Mouse (Mus musculus) heart, adult 18-20 months (tissue): ENCODE data around the gene Fpr2. TPM values are rescaled to one million over a fixed set of nuclear protein-coding genes. Genes with fewer than 3 reads are reported as not detected.
"Not testable (repeated sequence)": the region's sequence is repeated elsewhere in the genome, so short reads cannot be mapped to it uniquely, and the experiment has no call there.

Experiments used
- DNase-seq, 2 experiments: peaks; one replicate each; pipeline ENCODE4 v3.0.0; 2021 to 2022; ENCODE audit warnings: mixed read lengths in 1 of 2
- long read RNA-seq, 2 experiments: library from polyadenylated mRNA; stranded (forward); transcript quantifications; one replicate each; pipeline ENCODE4 v2.0.0; 2021
- total RNA-seq, 2 experiments: library from RNA; stranded (reverse); gene quantifications; 2 replicates each; pipeline ENCODE4 v1.2.3; 2021

Gene Fpr2
- not detected for total RNA-seq
- long read RNA-seq, experiment 1, result 0 reads
- long read RNA-seq, experiment 2, result 0 reads

GRCm38 (mm10) chr17:17887774-17888248 is at the start of gene Fpr2, which contains the start of gene Fpr3:
Fpr2 (plus strand) TSS chr17:17887824.
Fpr3 (plus strand) TSS chr17:17887852.
- DNase-seq, result no peak

- peak; percentile 98 to 99 for DNase-seq
Observed at GRCm38 (mm10) chr17:17837919-17838701, 49.5 kb upstream of the Fpr2 start.

DNA sequence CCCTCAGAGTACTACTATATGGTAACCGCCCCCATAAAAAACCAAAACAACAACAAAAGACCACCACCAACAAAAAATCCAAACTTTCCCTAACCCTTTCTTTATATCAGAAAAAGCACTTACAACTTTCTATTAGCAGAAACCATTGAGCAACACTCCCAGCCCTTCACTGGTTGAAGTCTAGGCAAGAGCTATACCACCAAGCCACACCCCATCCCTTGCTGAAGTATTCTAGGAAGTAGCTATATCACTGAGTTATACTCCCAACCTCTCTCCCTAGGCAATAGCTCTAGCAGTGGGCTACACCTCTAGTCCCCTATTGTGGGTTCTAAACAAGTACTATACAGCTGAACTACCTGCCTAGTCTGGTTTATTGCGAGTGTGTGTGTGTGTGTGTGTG is 48.3 kb upstream of the Fpr2 start:
- peak in 1 of 2 experiments; percentile 3 for DNase-seq

DNA sequence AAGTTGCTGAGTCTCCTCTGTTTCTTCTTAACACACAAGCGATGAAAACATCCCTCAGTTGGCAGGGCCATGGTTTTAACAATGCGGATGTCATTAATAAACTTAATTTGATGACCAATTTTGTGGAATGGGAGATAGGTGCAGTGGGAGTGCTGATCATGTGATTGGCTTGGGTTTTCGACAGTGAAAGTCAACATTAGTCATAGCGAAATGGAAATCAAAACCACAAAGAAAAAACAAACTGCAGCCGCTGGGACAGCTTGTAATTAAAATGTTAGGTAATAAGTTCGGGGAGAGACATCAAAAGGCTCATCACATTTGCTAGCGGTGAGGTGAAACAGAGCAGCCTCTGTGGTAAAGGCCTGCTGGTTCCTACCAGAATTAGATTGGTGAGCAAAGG is 46.8 kb upstream of the Fpr2 start:
- DNase-seq, result no peak

- DNase-seq, result no peak
Observed at GRCm38 (mm10) chr17:17843534-17844261, 43.9 kb upstream of the Fpr2 start.

DNA sequence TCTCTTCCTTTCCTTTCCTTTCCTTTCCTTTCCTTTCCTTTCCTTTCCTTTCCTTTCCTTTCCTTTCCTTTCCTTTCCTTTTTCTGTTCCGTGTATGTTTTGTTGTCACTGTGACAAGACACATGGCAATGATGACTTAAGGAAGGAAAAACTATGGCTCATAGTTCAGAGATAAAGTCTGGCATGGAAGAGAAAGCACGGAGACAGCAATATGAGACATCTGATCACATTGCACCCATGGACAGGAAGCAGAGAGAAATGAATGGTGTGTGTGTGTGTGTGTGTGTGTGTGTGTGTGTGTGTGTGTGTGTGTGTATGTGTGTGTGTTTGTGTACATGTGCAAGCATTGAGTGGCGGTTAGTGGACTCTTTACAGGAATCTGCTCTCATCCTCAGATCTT is 43.0 kb upstream of the Fpr2 start:
- DNase-seq, result not testable (repeated sequence)

DNA sequence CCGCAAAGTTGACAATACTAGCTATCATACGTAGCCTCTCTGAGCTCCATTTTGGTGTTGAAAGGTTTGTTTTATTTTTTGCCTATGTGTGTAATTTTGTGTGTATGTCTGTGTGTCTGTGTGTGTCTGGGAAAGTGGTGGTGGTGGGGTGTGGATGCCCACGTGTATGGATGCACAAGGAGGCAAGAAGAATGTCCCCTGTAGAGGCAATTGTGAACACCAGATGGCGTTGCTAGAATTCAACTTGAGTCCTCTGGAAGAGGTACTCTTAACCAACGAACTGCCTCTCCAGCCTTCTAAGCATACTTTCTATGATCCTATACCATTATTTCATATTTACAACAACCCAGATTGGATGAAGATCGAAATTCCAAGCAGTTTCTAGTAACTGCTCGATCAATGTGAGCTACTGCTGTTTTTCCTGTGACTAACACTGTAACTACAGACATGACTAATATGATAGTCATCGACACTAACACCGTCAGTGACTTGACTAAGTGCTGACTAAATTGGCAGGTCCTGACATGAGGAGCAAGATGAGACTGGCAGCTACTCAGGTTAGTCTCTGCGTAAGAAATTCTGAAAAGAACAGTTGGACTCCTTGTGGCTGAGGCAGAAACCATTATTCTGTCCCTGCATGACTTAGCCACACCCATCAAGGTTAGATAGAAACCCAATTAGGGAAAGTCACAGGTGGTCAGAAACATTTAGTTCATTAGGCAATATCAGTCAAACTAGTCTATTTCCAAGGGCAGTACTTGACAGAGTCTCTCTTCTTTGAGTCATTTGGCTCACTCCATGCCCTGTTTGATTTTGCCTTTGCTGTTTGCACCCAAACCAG is 42.2 kb upstream of the Fpr2 start:
- DNase-seq, result peak in 1 of 2 experiments; percentile 64

GRCm38 (mm10) chr17:17848988-17849387 is 38.6 kb upstream of the Fpr2 start:
- DNase-seq, result no peak

DNA sequence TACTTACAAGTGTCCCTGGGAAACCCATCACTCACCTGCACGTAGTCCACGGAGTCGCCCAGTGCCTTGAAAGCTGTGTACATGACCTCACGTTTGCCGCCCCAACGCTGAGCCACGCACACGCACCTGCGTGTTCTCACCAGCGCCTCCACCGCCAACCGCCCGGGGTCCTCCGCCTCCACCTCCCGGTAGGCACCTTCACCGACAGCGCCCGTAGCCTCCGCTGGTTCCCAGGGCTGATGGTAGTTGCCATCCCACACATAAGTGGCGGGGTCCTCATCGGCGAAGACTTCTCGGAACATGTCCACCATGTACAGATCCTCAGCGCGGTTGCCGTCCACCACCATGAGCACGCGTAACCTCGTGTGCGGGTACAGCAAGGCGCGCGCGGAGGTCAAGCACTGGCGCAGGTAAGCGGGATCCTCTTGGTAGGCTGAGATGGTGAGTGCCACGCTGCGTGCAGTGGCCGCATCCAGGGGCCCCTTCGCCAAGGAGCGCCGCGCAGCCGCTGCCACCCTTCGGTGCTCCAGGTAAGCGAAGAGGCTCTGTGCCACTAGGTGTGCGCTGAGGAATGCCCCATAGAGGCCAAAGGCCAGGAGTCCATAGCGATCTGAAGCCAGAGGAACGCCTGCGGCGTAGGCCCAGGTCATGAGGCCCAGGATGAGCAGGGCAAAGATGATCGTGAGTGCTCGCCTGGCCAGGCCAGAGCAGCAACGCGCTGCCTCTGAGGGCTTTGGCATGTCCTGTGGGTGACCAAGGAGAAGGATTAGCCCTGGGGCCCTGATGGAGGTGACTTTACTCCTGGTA is 37.5 kb upstream of the Fpr2 start:
- DNase-seq, result no peak

GRCm38 (mm10) chr17:17855064-17855838 is 32.4 kb upstream of the Fpr2 start, which contains the start of gene Has1:
Has1 (minus strand) TSS chr17:17855205.
- DNase-seq, result no peak

DNA sequence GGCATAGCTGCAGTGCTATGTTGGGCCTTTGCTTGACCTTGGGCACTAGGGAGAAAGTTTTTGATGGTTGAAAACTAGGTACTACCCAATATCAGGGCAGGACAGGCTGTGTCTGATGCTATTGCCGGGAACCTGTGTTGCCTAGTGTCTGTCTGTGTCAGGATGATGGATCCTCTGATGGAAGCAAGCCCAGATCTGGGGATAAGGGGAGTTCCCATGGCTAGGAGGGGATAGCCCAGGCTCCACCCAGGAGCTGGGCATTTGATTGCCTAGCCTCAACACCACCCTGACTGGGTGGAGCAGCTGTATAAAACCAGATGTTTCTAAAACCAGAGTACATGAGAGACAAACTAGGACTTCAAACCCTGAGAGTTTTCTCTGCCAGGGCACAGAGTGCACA is 31.0 kb upstream of the Fpr2 start:
- no peak for DNase-seq

GRCm38 (mm10) chr17:17857446-17857845 is 30.2 kb upstream of the Fpr2 start:
- DNase-seq, result no peak

GRCm38 (mm10) chr17:17860110-17860509 is 27.5 kb upstream of the Fpr2 start:
- no peak for DNase-seq

DNA sequence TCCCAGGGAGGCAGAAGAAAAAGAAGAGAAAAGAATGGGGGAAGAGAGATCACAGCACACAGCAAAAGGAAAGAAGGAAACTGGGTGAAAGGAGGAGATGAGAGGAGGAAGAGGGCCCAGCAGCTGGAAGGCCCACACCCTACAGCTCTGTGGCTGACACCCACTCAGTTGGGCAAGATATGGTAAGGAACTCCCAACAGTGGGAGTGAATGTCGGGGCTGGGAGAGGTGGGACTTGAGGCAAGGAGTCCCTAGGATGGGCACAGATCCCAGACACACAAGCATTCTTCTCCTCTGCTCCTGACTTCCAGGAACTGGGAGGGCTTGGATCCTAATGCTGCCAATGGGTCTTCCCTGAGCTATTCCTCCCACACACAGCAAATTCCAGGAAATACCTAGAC is 25.3 kb upstream of the Fpr2 start:
- peak in 1 of 2 experiments; percentile 51 for DNase-seq

DNA sequence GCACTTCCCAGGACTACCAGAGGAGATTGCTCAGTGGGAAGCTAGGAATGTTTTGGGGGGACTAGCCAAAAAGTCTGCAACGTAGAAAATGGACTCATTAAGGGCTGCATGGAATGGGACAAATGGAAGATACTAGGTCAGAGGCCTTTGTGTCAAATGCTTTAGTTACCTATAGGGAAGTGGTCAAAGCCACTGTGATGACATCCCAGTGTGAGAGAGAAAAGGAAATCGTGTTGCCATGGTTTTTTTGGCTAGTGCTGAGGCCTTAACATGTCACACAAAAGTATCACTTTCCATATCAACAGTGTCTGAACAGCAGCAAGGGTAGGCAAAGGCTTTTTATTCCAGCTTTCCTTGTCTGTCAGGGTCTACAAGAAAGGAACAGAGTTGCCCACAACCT is 22.5 kb upstream of the Fpr2 start:
- DNase-seq, result no peak

DNA sequence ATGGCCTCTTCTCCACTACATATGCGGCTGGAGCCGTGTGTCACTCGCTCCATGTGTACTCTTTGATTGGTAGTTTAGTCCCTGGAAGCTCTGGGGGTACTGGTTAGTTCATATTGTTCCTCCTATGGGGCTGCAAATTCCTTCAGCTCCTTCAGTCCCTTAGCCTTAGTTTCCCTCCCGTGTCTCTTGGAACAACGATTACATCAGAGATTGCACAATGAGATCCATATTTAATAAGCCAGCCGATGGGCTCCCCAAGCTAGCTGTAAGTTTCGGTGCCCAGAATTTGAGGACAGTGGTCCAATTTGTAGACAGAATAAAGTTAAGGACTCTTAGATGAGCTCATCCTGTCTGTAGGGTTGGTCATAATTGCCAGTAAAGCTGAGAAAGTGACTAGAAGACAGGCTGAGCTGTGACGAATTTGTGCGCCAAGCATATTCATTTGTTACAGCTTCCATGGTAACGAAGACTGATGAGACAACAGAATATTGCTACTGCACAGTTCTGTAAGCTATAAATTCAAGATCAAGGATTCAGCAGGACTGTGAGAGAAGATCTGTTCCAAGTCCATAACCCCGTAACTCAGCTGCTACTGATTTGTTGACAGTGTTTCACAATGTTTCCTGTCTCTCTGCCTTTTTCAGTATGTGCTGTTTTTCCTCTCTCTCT is 20.7 kb upstream of the Fpr2 start:
- DNase-seq, result peak; percentile 30 to 42

GRCm38 (mm10) chr17:17870892-17871550 is 16.6 kb upstream of the Fpr2 start:
- DNase-seq, result no peak

GRCm38 (mm10) chr17:17871697-17872096 is 15.9 kb upstream of the Fpr2 start:
- DNase-seq, result peak in 1 of 2 experiments; percentile 22

- DNase-seq, result no peak
Observed at GRCm38 (mm10) chr17:17879347-17879746, 8.3 kb upstream of the Fpr2 start.
